Mouse (Mus musculus) lung, embryonic 14.5 days (tissue): Measurements from ENCODE around the gene Nudt9. TPM values are rescaled to one million over a fixed set of nuclear protein-coding genes. Genes with fewer than 3 reads are reported as not detected.
A peak's percentile ranks its signal among the peaks of the same experiment; 100 is the strongest.

Experiments used
- ATAC-seq: fragments of 200-750 bp; cut with Nextera tagmentation; 2 replicates; pipeline ENCODE4 v1.8.0; 2017; ENCODE audit warnings: mild to moderate bottlenecking, moderate TSS enrichment, moderate library complexity; ENCODE audit not compliant: insufficient read depth
- DNase-seq: peaks from one replicate; pipeline ENCODE4 v3.0.0-alpha.2; 2015
- H3K27ac ChIP-seq: fragments of 300-500 bp; sonication (generic); 2 replicates; pipeline ENCODE4 v1.5.1; 2014; ENCODE audit warnings: low read depth, mild to moderate bottlenecking, moderate library complexity
- H3K27me3 ChIP-seq: fragments of 300-500 bp; sonication (generic); 2 replicates; pipeline ENCODE4 v1.6.1; 2014; ENCODE audit warnings: low read length, control low read depth; ENCODE audit not compliant: insufficient read depth
- H3K36me3 ChIP-seq: fragments of 300-500 bp; sonication (generic); 2 replicates; pipeline ENCODE4 v1.6.1; 2014; ENCODE audit warnings: control low read depth; ENCODE audit not compliant: insufficient read depth
- H3K4me1 ChIP-seq: fragments of 300-500 bp; sonication (generic); 2 replicates; pipeline ENCODE4 v1.6.1; 2014; ENCODE audit warnings: antibody characterized with exemption, control low read depth; ENCODE audit not compliant: insufficient read depth
- H3K4me2 ChIP-seq: fragments of 300-500 bp; sonication (generic); 2 replicates; pipeline ENCODE4 v1.6.1; 2014; ENCODE audit warnings: mild to moderate bottlenecking
- H3K4me3 ChIP-seq: fragments of 300-500 bp; sonication (generic); 2 replicates; pipeline ENCODE4 v1.5.1; 2014; ENCODE audit warnings: low read depth, low read length
- H3K9ac ChIP-seq: fragments of 300-500 bp; sonication (generic); 2 replicates; pipeline ENCODE4 v1.6.1; 2014
- H3K9me3 ChIP-seq: fragments of 300-500 bp; sonication (generic); 2 replicates; pipeline ENCODE4 v1.6.1; 2016; ENCODE audit warnings: low read depth, low read length, control low read depth
- CTCF ChIP-seq: IDR thresholded peaks from 2 replicates; pipeline ENCODE4 v1.5.1; 2016; ENCODE audit warnings: antibody characterized with exemption, low read depth
- WGBS: fragments of 180-500 bp; shearing (Covaris S2); extraction: QIAGEN DNeasy Blood & Tissue Kit; methylation state at CpG from one replicate; pipeline ENCODE4 v1.1.7; 2014; 5-methylcytosine and 5-hydroxymethylcytosine counted together
- polyA plus RNA-seq: library from polyadenylated mRNA; unstranded; fragments of >200 nt; fragmentation: Nextera tagmentation; extraction: Ambion mirVana; gene quantifications from 2 replicates; pipeline ENCODE4 v1.2.1, GENCODE M21; 2014

Gene Nudt9
- polyA plus RNA-seq, 1 experiment from 2014 or later, result 62.0 TPM

GRCm38 (mm10) chr5:104054938-104055337 lies 8.8 kb downstream of the Nudt9 start:
- peaks cover 43% of the 10 kb centered on the region for H3K36me3 ChIP-seq
- DNase-seq (no peak), ATAC-seq (no peak)
- H3K9ac ChIP-seq, result no peak overlapping the region
- WGBS, result 94% methylated on average over 4 of the region's 4 CpGs
- no peaks in the 10 kb centered on the region for H3K4me1 ChIP-seq
- no peaks in the 10 kb centered on the region for H3K27me3 ChIP-seq
- no peak overlapping the region for H3K4me2 ChIP-seq
- H3K4me3 ChIP-seq, result no peak overlapping the region
- H3K27ac ChIP-seq, result no peak overlapping the region
- TF ChIP-seq CTCF, result no peak
- no peaks in the 10 kb centered on the region for H3K9me3 ChIP-seq

- no peak for TF ChIP-seq CTCF
- no peak overlapping the region for H3K4me2 ChIP-seq
- DNase-seq, result no peak
- no peak overlapping the region for H3K9ac ChIP-seq
- no peak overlapping the region for H3K27ac ChIP-seq
- peaks cover 46% of the 10 kb centered on the region for H3K36me3 ChIP-seq
- WGBS, result 84% methylated on average over 4 of the region's 4 CpGs
- H3K27me3 ChIP-seq, result no peaks in the 10 kb centered on the region
- no peaks in the 10 kb centered on the region for H3K4me1 ChIP-seq
- H3K4me3 ChIP-seq, result no peak overlapping the region
- H3K9me3 ChIP-seq, result no peaks in the 10 kb centered on the region
- no peak for ATAC-seq
Observed at GRCm38 (mm10) chr5:104055816-104056215, 9.7 kb downstream of the Nudt9 start.

GRCm38 (mm10) chr5:104056295-104056694 lies 10.2 kb downstream of the Nudt9 start:
- Histone ChIP-seq H3K27me3 (no peaks in the 10 kb centered on the region), H3K36me3 (peaks cover 46% of the 10 kb centered on the region), H3K4me2 (no peak overlapping the region), H3K27ac (no peak overlapping the region), H3K9ac (no peak overlapping the region), H3K9me3 (no peaks in the 10 kb centered on the region), H3K4me3 (no peak overlapping the region), H3K4me1 (no peaks in the 10 kb centered on the region)
- WGBS, result 88% methylated on average over 7 of the region's 7 CpGs
- ATAC-seq (no peak), DNase-seq (no peak)
- no peak for TF ChIP-seq CTCF

GRCm38 (mm10) chr5:104058021-104058420 lies 11.9 kb downstream of the Nudt9 start:
- peak; percentile 38 for DNase-seq
- peaks cover 52% of the 10 kb centered on the region for H3K36me3 ChIP-seq
- no peaks in the 10 kb centered on the region for H3K9me3 ChIP-seq
- H3K9ac ChIP-seq, result no peak overlapping the region
- no peak overlapping the region for H3K4me2 ChIP-seq
- H3K4me3 ChIP-seq, result no peak overlapping the region
- 61% methylated on average over 15 of the region's 15 CpGs for WGBS
- no peak overlapping the region for H3K27ac ChIP-seq
- H3K27me3 ChIP-seq, result no peaks in the 10 kb centered on the region
- H3K4me1 ChIP-seq, result no peaks in the 10 kb centered on the region
- no peak for ATAC-seq
- TF ChIP-seq CTCF, result peak; percentile 75

GRCm38 (mm10) chr5:104059628-104060027 lies 13.5 kb downstream of the Nudt9 start:
- Histone ChIP-seq H3K27ac (no peak overlapping the region), H3K9ac (no peak overlapping the region; the same call in 1 of the 2 replicates), H3K4me2 (no peak overlapping the region), H3K27me3 (no peaks in the 10 kb centered on the region), H3K4me3 (no peak overlapping the region), H3K4me1 (no peaks in the 10 kb centered on the region), H3K36me3 (peaks cover 61% of the 10 kb centered on the region), H3K9me3 (no peaks in the 10 kb centered on the region)
- ATAC-seq (no peak), DNase-seq (peak; percentile 11)
- WGBS, result 68% methylated on average over 9 of the region's 9 CpGs
- TF ChIP-seq CTCF, result no peak

- Histone ChIP-seq H3K4me1 (no peaks in the 10 kb centered on the region), H3K9ac (no peak overlapping the region), H3K27me3 (no peaks in the 10 kb centered on the region), H3K4me3 (no peak overlapping the region), H3K9me3 (no peaks in the 10 kb centered on the region), H3K4me2 (no peak overlapping the region), H3K36me3 (peaks cover 61% of the 10 kb centered on the region), H3K27ac (no peak overlapping the region)
- ATAC-seq (no peak), DNase-seq (no peak)
- 89% methylated on average over 5 of the region's 5 CpGs for WGBS
- TF ChIP-seq CTCF, result no peak
Observed at GRCm38 (mm10) chr5:104060429-104060828, 14.3 kb downstream of the Nudt9 start.

GRCm38 (mm10) chr5:104061936-104062772 lies 16.0 kb downstream of the Nudt9 start:
- TF ChIP-seq CTCF, result no peak
- Histone ChIP-seq H3K4me2 (no peak overlapping the region), H3K9me3 (no peaks in the 10 kb centered on the region), H3K27ac (no peak overlapping the region), H3K9ac (no peak overlapping the region), H3K36me3 (peaks cover 61% of the 10 kb centered on the region), H3K4me1 (no peaks in the 10 kb centered on the region), H3K27me3 (no peaks in the 10 kb centered on the region), H3K4me3 (no peak overlapping the region)
- DNase-seq, result no peak
- WGBS, result 83% methylated on average over 13 of the region's 13 CpGs
- no peak for ATAC-seq
